Mouse (Mus musculus): ENCODE results near the gene Hoxd8. TPM values are rescaled to one million over a fixed set of nuclear protein-coding genes. Genes with fewer than 3 reads are reported as not detected.

The Hoxd8 gene
- polyA plus RNA-seq, 1 experiment from 2014 or later: 2.6 TPM

MicroRNA genes within 50 kb of the gene (microRNA counts, 519-probe panel; counts per million panel counts)
- 460 counts per million, percentile 65 among the panel's probes with 10 or more counts for microRNA mmu-miR-10b

Small RNAs within 50 kb of the gene (microRNA-seq; reads per million reads assigned to microRNA genes)
- gene Gm44463: not detected
- 1,207 reads per million, percentile 79 among the genes with 10 or more reads in this experiment for gene Mir10b

Other genes starting within 250 kb of the Hoxd8 start
- gene Lnpk, start 125.2 kb upstream of the Hoxd8 start, polyA plus RNA-seq (2016; fragmentation: Nextera tagmentation; extraction: Ambion mirVana): 40.0 and 40.1 TPM in 2 replicates
- gene Evx2, start 45.1 kb upstream of the Hoxd8 start, polyA plus RNA-seq (2016; fragmentation: Nextera tagmentation; extraction: Ambion mirVana): 0.06 TPM in 1 of 2 replicates, not detected in the other
- gene Hoxd13, start 36.3 kb upstream of the Hoxd8 start, polyA plus RNA-seq (2016; fragmentation: Nextera tagmentation; extraction: Ambion mirVana): not detected in 2 replicates
- 0.11 TPM in 1 of 2 replicates, not detected in the other for gene Hoxd12, start 29.6 kb upstream of the Hoxd8 start, polyA plus RNA-seq (2016; fragmentation: Nextera tagmentation; extraction: Ambion mirVana)
- gene Hoxd11, start 25.1 kb upstream of the Hoxd8 start, polyA plus RNA-seq (2016; fragmentation: Nextera tagmentation; extraction: Ambion mirVana): not detected in 2 replicates
- gene Hoxd10, start 12.7 kb upstream of the Hoxd8 start, polyA plus RNA-seq (2016; fragmentation: Nextera tagmentation; extraction: Ambion mirVana): not detected in 2 replicates
- 0.37 and 0.72 TPM in 2 replicates for gene Hoxd9, start 6.9 kb upstream of the Hoxd8 start, polyA plus RNA-seq (2016; fragmentation: Nextera tagmentation; extraction: Ambion mirVana)
- 1.5 and 2.4 TPM in 2 replicates for gene Hoxd3, start 7.3 kb downstream of the Hoxd8 start, polyA plus RNA-seq (2016; fragmentation: Nextera tagmentation; extraction: Ambion mirVana)
- 0.14 and 0.25 TPM in 2 replicates for gene Hoxd4, start 7.3 kb downstream of the Hoxd8 start, polyA plus RNA-seq (2016; fragmentation: Nextera tagmentation; extraction: Ambion mirVana)
- 0.13 TPM in 1 of 2 replicates, not detected in the other for gene Gm28230, start 22.1 kb downstream of the Hoxd8 start, polyA plus RNA-seq (2016; fragmentation: Nextera tagmentation; extraction: Ambion mirVana)
- gene Hoxd1, start 58.4 kb downstream of the Hoxd8 start, polyA plus RNA-seq (2016; fragmentation: Nextera tagmentation; extraction: Ambion mirVana): 11.8 and 11.9 TPM in 2 replicates
- 129 and 130 TPM in 2 replicates for gene Mtx2, start 121.2 kb downstream of the Hoxd8 start, polyA plus RNA-seq (2016; fragmentation: Nextera tagmentation; extraction: Ambion mirVana)